Mouse (Mus musculus): ENCODE data around the gene Fam229a.

Fam229a gene

DNA sequence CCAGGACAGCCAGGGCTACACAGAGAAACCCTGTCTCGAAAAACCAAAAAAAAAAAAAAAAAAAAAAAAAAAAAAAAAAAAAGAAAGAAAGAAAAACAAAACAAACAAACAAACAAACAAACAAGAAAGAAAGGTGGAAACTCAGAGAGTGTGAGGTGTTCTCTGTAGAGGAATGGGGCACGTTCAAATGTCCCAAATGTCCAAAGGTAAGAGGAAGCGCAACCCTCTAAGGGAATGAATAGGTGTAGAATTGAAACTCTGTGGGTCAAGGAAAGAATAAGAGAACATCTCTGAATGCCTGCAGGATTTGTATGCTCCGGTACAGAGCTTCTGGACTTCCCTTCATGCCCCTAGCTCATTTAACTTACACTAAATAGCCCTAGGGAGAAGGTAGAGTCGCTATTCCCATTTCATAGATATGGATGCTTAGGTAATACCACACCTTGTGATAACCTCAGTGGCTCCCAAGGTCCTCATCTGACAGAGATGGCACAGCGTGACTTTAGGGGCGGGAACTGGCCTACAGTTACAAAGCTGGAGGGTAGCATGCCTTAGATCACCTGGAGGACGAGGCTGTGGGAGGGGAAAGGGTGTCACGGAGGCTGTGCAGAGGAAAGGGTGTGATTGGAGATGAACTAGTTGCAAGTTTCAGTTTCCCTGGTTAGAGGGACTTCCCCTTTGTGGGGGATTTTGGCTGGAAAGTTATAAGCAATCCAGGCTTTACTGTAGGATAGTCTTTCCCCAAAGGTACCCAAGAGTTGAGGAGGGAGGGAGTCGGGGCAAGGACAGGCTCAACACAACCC lies 16.6 kb downstream of the Fam229a start:
- POLR2A ChIA-PET = interaction anchor here in 3 of 4 experiments (0.5 to 7.1 kb wide), 12 partner anchors 9 to 107 kb away, joined by 3 to 234 read pairs (median 3); partner anchors contain the start of genes Bsdc1 (in 1 of the 3) and Dcdc2b (in 1 of the 3)
- CTCF ChIA-PET = interaction anchor here in 2 of 4 experiments (0.7 to 1.4 kb wide), 2 partner anchors 13 to 312 kb away, joined by 3 to 5 read pairs; no protein-coding TSS in a partner anchor

DNA sequence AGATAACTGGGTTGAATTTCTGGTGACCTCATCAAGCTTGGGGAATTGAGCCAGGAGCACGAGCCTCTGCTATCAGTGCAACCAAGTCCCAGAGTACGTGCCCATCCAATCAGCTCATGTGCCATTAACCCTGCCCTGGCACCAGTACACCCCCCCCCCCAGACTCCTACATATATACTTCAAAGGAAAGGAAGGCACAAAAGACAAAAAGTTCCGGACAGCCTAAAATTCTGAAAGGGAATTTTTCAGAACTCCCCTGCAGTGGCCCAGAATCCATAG lies 17.2 kb downstream of the Fam229a start:
- POLR2A ChIA-PET = interaction anchor here in 3 of 4 experiments (0.5 to 7.1 kb wide), 12 partner anchors 9 to 265 kb away, joined by 3 to 234 read pairs (median 4); partner anchors contain the start of gene Bsdc1 (in 1 of the 3)
- CTCF ChIA-PET = interaction anchor here in 2 of 4 experiments (0.6 to 1.4 kb wide), 3 partner anchors 14 to 311 kb away, joined by 3 to 5 read pairs (median 3); no protein-coding TSS in a partner anchor

DNA sequence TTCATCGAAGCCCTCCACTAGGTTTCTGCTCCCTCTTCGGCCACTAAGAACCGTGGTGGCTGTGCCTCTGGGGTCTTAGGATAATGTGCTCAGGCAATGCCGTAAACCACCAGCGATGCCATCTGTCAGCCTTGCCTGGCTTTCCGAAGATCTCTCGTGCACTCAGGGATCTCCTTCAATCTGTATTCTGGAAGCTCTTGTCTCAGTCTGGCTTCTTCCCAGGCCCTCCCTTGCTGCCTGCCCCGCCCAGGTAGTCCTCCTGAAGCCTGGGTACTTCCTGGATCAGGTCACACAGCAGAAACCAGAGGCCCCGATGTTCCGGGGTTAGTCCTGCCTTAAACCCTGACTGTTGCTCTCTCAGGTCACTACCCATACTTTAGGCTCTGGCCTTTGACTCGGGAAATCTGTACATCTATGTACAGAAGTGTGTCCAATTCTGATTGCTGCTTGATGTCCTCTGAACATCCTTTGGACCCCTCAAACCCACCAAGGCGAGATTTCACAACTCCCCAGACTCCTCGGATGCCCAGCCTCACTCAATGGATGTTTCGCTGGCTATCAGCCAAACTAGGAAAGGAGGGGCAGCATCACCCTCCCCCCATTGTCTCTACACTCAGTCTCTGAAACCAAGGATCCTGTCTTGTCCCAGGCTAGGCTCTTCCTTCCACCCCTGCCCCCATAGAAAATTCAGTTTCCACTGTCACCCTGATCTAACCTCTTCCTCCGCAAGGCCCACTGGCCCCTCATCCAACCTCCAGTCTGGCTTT lies 18.0 kb downstream of the Fam229a start:
- ChIA-PET CTCF (interaction anchor here in 2 of 4 experiments (0.6 to 1.4 kb wide), 5 partner anchors 11 to 1025 kb away, joined by 3 to 8 read pairs (median 4); no protein-coding TSS in a partner anchor), POLR2A (interaction anchor here in 3 of 4 experiments (0.5 to 7.1 kb wide), 35 partner anchors 8 to 275 kb away, joined by 3 to 234 read pairs (median 3); partner anchors contain the start of genes Fam229a (in 2 of the 3), Hdac1 (in 2 of the 3), Bsdc1 (in 1 of the 3) and Tmem39b (in 1 of the 3))

DNA sequence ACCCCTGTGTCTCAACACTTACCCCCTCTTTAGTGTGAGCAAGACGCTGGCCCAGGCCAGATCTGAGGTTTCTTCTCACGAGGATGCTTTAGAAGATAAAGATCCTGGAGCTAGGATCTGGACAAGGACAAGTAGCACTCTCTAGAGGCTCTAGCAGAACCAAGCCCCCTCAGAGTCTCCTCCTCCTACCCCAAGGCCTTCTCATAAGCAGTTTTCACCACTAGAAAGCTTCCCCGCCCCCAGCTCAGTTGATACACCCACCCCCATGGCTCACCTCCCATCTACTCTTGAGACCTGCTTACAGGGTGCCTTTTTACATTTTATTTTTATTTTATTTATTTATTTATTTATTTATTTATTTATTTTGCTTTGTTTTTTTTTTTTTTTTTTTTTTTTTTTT lies 18.7 kb downstream of the Fam229a start:
- POLR2A ChIA-PET = interaction anchor here in 3 of 4 experiments (0.6 to 7.1 kb wide), 28 partner anchors 8 to 320 kb away, joined by 3 to 234 read pairs (median 3); partner anchors contain the start of genes Fam229a (in 2 of the 3), Hdac1 (in 2 of the 3), Bsdc1 (in 1 of the 3) and S100pbp (in 1 of the 3)
- CTCF ChIA-PET = interaction anchor here in 3 of 4 experiments (0.6 to 1.0 kb wide), 5 partner anchors 10 to 1024 kb away, joined by 3 to 8 read pairs (median 4); no protein-coding TSS in a partner anchor

DNA sequence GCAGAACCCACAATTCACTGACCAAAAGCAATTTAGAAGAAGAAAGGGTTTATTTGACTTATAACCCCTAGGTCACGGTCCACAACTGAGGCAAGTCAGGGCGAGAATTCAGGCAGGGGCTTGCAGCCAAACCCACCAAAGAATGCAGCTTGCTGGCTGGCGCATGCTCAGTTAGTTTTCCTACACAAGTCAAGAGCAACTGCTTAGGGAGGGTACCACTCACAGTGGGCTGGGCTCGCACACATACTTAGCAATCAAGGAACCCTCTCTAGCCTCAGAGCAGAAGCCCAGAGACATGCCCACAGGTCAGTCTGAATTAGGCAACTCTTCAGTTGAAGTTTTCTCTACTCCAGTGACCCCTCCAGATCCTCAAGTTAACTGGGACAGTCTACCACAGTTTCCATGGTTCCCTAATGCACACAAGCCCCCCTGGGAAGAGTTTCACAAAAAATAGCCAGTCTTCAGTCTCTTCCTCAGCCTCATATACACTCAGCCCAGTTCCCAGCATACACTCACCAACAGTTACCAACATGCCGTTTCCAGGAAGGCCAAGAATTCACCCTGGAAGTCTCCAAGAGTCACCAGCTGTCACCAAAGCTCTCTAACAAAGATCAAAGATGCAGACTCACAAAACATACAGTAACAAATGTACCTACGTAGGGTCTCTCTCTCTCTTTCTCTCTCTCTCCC lies 19.9 kb downstream of the Fam229a start:
- ChIA-PET POLR2A (interaction anchor here (0.6 to 7.1 kb wide), 34 partner anchors 9 to 453 kb away, joined by 3 to 234 read pairs (median 4); partner anchors contain the start of genes Fam229a (in 2 of the 4), Tssk3 (in 2 of the 4), Bsdc1 (in 1 of the 4) and Ccdc28b (in 1 of the 4)), CTCF (interaction anchor here in 3 of 4 experiments (0.6 to 1.0 kb wide), 5 partner anchors 8 to 376 kb away, joined by 3 to 4 read pairs (median 3); no protein-coding TSS in a partner anchor)

DNA sequence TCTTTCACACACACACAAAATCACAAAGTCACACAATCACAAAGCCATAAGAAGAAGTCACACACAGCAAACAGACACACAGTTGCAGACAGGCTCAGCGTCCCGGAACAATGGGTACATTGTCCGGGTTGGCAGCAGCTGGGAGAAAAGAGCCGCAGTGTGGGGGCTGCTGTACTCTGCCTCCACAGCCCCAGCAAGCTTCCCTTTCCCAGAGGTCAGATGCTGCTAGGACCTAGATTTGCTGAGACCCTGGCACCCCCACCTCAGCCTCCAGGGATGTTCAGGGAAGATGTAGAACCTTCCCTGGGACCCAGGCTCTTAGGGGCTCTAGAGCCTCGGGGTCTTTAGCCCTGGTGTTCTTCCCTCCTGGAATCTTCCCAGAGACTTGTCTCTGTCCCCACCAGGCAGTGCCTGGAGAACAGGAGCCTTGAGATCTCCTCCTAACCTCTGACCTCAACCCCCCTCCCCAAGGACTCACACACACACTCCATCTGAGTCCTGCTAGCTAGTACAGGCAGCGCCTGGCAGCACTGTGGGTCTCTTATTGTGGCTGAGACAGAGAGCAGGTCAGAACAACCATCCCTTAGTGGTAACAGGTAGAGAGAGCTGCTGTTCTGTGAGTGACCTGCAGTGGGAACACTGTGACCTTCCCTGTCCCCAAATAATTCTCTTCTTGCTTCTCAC lies 20.6 kb downstream of the Fam229a start:
- CTCF ChIA-PET = interaction anchor here in 2 of 4 experiments (0.6 to 1.0 kb wide), 2 partner anchors 44 to 390 kb away, joined by 3 to 5 read pairs; no protein-coding TSS in a partner anchor
- POLR2A ChIA-PET = interaction anchor here (0.5 to 7.1 kb wide), 32 partner anchors 8 to 454 kb away, joined by 3 to 234 read pairs (median 4); partner anchors contain the start of genes Tssk3 (in 2 of the 4), Bsdc1 (in 1 of the 4), Fam229a (in 1 of the 4) and Rnf19b (in 1 of the 4)

DNA sequence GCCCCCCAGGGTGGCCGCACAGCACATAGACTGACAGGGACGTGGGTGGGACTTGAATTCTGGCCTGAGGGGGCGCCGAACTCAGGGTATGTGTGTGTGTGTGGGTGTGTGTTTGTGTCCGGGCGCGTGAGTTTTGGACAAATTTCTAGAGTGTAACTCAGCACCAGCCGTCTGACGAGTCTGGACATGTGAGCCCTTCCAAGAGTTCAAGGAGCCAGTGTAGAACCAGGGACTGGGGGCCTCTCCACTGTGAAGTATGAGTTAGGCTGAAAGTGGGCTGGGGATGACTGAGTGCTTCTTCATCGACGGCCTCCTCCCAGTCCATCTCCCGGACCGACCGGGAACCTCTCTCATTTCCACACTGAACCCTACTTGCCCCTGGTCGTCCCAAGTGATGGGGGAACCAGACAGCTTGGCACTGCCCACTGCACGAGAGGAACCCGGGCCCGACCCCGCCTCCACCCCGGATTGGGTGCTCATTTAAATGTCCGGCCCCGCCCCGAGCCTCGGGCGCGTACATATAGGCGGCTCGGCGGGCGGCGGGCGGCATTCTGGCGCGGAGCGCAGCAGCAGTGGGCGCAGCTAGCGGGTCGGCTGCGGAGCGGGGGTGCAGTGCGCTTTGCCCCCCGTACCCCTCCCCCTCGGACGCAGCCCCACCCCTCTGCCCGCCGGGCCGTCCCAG lies 22.2 kb downstream of the Fam229a start, which contains the start of gene Marcksl1:
Gene Marcksl1 (plus strand): TSS at position 496 of the 682 bp plus-strand sequence.
- CTCF ChIA-PET = interaction anchor here in 3 of 4 experiments (0.5 to 1.5 kb wide), 7 partner anchors 13 to 52 kb away, joined by 3 to 5 read pairs (median 3); partner anchors contain the start of gene Bsdc1 (in 1 of the 3)
- POLR2A ChIA-PET = interaction anchor here (0.6 to 7.1 kb wide), 87 partner anchors 7 to 1399 kb away, joined by 3 to 234 read pairs (median 4); partner anchors contain the start of genes Bsdc1 (in 3 of the 4), Fam229a (in 3 of the 4), Hdac1 (in 3 of the 4) and Tmem39b (in 3 of the 4)

DNA sequence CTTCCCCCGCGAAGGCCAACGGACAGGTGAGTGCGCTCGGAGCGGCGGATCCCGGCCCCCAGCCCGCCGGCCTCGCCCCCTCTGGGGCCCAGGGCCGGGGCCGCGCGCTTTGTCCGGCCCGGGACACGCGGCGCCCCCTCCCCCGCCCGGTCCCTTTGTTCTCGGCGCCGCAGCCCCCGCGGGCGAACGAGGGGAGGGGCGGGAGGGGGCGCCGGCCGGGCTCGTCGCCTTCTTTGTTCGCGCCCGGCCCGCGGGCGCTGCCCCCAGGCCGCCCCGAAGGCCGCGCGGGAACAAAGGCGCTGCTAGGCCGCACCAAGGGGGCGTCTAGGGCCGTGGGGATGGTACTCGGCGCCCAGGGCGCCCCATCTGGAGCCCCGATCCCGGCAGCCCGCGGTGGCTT lies 22.9 kb downstream of the Fam229a start:
- ChIA-PET POLR2A (interaction anchor here (0.5 to 7.1 kb wide), 68 partner anchors 8 to 1399 kb away, joined by 3 to 234 read pairs (median 4); partner anchors contain the start of genes Bsdc1 (in 3 of the 4), Fam229a (in 3 of the 4), Hdac1 (in 3 of the 4) and Tssk3 (in 3 of the 4)), CTCF (interaction anchor here in 3 of 4 experiments (0.9 to 1.5 kb wide), 5 partner anchors 13 to 52 kb away, joined by 3 to 5 read pairs (median 4); partner anchors contain the start of gene Bsdc1 (in 1 of the 3))

DNA sequence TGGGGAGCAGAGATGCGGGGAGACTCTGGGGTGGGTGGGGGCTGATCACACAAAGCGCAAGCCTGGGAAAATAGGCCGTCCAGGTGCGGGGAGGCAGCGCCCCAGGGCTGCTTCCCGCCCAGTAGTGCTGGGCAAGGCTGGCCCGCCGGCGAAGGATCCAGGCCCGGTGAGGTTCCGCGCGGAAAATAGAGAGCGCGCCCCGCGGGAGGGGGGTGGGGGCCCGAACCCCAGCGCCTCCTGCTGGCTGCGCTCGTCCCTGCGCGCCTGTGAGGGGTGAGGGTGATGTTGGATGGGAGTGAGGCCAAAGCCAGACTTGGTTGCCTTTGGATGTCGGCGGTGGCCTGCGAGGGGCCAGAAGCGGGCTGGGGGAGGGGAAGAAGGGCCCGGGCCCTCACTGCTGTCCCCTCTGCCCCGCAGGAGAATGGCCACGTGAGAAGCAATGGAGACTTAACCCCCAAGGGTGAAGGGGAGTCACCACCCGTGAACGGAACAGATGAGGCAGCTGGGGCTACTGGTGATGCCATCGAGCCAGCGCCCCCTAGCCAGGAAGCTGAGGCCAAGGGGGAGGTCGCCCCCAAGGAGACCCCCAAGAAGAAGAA lies 23.4 kb downstream of the Fam229a start:
- ChIA-PET CTCF (interaction anchor here in 2 of 4 experiments (0.7 to 1.3 kb wide), 4 partner anchors 9 to 20 kb away, joined by 3 to 4 read pairs (median 3); no protein-coding TSS in a partner anchor), POLR2A (interaction anchor here (0.5 to 7.1 kb wide), 46 partner anchors 10 to 1398 kb away, joined by 3 to 234 read pairs (median 5); partner anchors contain the start of genes Bsdc1 (in 3 of the 4), Hdac1 (in 3 of the 4), Fam229a (in 2 of the 4) and Tmem39b (in 2 of the 4))

DNA sequence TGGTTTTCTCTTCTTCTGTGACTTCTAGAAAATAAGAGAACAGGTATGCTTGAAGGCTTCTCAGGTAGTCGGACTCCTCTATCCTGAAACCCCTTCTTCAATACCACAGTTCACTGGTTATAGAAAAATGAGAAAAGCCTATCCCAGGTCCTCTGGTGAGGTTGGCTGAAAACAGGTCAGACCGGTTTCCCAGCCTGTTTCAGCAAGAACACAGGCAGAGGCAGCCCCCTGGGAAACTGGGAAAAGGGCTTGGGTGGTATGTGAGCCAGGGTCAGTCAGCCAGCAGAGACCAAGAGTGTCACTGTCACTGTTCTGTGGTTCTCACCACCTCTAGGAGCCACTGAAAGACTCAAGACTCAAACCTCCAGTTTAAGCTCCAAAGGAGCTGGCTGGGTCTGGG lies 25.9 kb downstream of the Fam229a start:
- ChIA-PET CTCF (interaction anchor here in 1 of 4 experiments (1.0 kb wide), 1 partner anchor 68 kb away, joined by 3 read pairs; no protein-coding TSS in a partner anchor), POLR2A (interaction anchor here (0.5 to 8.8 kb wide), 18 partner anchors 10 to 158 kb away, joined by 3 to 56 read pairs (median 4); partner anchors contain the start of genes Bsdc1 (in 1 of the 4) and Txlna (in 1 of the 4))

DNA sequence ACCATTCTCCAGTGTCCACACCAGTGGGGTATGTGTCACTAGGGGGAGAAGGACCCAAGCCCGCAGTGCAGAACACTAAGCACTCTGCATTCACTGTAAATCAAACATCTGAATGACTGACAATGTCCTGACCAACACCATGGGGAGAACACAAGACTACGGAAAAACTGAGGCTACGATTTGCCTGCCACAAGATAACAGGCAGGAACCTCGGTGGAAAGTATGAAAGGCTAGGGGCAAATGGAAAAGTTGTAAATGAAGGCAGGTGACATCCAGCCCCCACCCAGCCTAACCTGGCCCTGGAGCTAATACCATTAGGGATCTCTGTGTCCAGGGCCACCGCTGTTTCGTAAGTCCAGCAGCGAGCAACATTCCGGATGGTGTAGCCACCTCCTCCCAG lies 27.5 kb downstream of the Fam229a start:
- CTCF ChIA-PET = interaction anchor here in 2 of 4 experiments (0.9 to 2.0 kb wide), 2 partner anchors 23 to 90 kb away, joined by 3 to 4 read pairs; no protein-coding TSS in a partner anchor
- POLR2A ChIA-PET = interaction anchor here in 3 of 4 experiments (0.6 to 8.8 kb wide), 26 partner anchors 9 to 932 kb away, joined by 3 to 56 read pairs (median 4); partner anchors contain the start of genes Bsdc1 (in 1 of the 3) and Hdac1 (in 1 of the 3)

DNA sequence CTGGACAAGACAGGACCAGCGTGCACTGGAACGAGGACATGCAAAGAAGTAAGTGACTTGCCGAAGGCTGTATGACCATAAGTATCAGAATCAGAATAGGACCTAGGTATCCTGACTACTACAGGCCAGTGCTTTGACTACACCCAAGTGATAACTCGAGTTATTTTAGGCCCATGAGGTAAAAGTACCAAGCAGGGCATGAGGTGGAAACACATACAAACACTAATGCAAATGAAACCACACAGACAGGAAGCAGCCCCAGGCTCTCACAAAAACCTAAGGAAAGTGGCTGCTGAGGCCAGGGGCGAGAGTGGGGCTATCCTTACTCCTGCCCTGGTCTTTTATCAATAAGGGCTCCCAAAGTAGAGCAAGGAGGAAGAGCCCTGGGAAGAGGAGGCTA lies 34.3 kb downstream of the Fam229a start:
- POLR2A ChIA-PET = interaction anchor here in 3 of 4 experiments (0.8 to 8.8 kb wide), 10 partner anchors 8 to 64 kb away, joined by 3 to 56 read pairs (median 4); partner anchors contain the start of genes Marcksl1 (in 3 of the 3), Bsdc1 (in 1 of the 3) and Fam229a (in 1 of the 3)
- CTCF ChIA-PET = interaction anchor here in 1 of 4 experiments (0.6 kb wide), 1 partner anchor 255 kb away, joined by 4 read pairs; no protein-coding TSS in a partner anchor

DNA sequence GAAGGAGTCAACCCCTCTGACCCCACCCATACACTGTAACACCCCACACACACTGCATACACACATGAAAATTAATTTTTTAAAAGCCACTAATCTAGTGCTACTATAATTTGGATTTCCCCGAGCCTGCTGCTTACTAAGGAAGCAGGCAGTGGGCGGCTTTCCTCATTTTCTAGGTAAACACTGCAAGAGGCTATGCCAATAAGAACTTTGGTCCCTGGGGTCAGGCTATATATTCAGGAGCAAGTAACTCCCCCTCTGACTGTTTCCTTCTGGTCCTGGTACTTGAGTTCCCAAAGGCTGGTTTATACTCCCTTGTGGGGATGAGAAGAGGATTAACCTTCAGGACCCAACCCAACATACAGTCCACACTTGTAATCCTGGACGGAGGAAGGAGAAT lies 34.9 kb downstream of the Fam229a start:
- CTCF ChIA-PET = interaction anchor here in 1 of 4 experiments (0.6 kb wide), 1 partner anchor 255 kb away, joined by 4 read pairs; no protein-coding TSS in a partner anchor

DNA sequence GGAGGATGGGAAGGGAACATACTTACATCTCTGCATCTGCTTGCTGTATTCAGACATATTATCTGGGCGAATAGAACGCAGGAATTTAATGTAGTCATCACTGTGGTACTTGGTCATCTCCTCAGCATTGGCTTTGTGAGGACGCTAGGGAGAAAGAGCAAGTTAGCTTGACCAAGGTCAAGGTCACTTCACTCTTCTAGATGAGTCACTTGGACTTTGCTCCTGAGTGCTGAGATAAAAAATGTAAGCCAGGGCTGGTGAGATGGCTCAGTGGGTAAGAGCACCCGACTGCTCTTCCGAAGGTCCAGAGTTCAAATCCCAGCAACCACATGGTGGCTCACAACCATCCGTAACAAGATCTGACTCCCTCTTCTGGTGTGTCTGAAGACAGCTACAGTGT lies 37.9 kb downstream of the Fam229a start:
- POLR2A ChIA-PET = interaction anchor here in 3 of 4 experiments (0.6 to 6.3 kb wide), 9 partner anchors 9 to 33 kb away, joined by 3 to 26 read pairs (median 3); partner anchors contain the start of genes Hdac1 (in 2 of the 3) and Marcksl1 (in 1 of the 3)
- CTCF ChIA-PET = interaction anchor here in 3 of 4 experiments (0.6 to 0.8 kb wide), 3 partner anchors 43 to 81 kb away, joined by 3 to 4 read pairs (median 4); no protein-coding TSS in a partner anchor

More for the DNA sequence above, 34.9 kb downstream of the Fam229a start:
- POLR2A ChIA-PET = interaction anchor here in 1 of 4 experiments (0.8 to 8.8 kb wide), 2 partner anchors 24 to 29 kb away, joined by 3 to 56 read pairs; no protein-coding TSS in a partner anchor
